Mouse (Mus musculus): ENCODE results near the gene Fbxl19.

Fbxl19 gene

DNA sequence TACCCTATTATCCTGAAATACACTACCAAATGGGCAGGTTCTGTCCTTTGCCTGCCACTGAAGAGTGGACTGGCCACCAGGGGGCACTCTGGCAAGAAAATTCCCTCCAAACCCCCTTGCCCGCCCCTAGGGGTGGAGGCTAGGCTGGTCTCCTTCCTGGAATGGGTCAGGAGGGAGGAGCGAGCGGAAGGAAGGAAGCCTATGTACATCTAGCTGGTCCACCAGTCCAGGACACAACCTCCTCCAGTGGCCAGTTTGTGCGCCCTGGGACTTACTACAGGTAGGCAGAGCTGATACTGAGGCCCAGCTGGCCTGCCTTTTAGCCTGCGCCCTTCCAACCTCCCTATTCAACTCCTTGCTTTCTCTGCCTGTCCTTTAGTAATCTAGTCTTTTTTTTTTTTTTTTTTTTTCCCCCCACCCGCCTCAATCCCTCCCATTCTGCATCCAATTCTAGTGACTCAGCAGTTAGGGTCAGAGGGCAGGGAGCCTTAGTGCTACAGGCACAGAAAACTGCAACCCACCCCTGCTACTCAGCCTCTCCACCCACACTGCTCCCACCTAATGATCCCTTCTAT lies 56.2 kb downstream of the Fbxl19 start, which contains the start of gene Hsd3b7:
Hsd3b7 (plus strand) TSS at position 170 of the 575 bp plus-strand sequence.
- CTCF ChIA-PET = interaction anchor here (0.5 to 1.2 kb wide), 7 partner anchors 8 to 159 kb away, joined by 3 to 12 read pairs (median 4); partner anchors contain the start of gene Kat8

DNA sequence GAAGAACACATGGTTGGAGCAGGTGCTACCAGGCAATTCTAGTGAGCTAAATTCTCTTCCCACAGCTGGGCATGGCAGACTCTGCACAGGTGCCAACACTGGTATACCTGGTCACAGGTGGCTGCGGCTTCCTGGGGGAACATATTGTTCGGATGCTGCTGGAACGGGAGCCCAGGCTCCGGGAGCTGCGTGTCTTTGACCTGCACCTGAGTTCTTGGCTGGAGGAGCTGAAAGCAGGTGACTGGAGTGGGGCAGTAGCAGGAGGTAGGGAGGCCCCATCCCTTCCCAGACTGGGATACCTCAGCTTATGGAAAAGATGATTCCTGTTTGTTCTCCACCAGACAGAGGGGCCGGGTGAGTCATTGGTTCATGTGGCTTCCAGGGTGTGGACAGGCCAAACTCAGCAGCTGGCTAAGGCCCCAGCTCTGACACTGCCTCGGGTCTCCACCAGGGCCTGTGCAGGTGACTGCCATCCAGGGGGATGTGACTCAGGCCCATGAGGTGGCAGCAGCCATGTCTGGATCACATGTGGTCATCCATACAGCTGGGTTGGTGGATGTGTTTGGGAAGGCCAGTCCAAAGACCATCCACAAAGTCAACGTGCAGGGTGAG lies 56.8 kb downstream of the Fbxl19 start:
- CTCF ChIA-PET = interaction anchor here (0.5 to 1.2 kb wide), 8 partner anchors 9 to 158 kb away, joined by 3 to 12 read pairs (median 6); partner anchors contain the start of gene Kat8

DNA sequence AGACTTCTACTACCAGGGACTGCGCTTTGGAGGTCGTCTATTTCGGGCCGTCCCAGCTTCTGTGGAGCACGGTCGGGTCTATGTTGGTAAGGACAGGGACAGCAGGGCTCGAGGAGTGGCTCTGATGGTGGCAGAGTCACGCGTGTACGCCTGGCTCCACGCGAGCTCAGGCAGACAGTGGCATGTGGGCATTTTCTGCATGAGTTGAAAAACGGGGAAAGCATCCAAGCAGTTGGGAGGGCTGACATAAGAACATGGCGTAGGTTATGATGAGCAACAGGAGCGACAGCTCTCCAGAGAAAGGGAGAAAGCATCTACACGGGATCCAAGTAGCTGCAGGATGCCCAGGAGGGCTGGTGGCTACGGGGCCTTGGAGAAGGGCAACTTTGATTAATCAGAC lies 58.0 kb downstream of the Fbxl19 start:
- CTCF ChIA-PET = no interaction called here

DNA sequence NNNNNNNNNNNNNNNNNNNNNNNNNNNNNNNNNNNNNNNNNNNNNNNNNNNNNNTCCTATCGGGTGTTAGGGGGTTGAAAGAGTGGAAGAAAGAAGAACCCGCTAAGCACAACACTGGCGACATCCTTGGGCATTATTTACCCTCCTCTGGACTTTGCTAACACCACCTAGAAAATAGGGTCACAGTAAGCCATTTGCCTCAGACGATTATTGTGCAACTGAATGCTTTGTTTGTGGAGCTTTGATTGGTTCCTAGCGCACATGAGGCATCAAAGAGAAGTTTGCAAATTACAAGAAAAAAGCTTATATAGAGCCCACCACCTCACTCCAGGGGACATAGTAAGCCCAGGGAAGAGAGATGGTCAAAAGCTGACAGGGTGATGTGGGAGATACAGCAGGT lies 64.5 kb downstream of the Fbxl19 start:
- CTCF ChIA-PET = interaction anchor here (0.6 kb wide), 1 partner anchor 66 kb away, joined by 3 read pairs; no protein-coding TSS in a partner anchor

DNA sequence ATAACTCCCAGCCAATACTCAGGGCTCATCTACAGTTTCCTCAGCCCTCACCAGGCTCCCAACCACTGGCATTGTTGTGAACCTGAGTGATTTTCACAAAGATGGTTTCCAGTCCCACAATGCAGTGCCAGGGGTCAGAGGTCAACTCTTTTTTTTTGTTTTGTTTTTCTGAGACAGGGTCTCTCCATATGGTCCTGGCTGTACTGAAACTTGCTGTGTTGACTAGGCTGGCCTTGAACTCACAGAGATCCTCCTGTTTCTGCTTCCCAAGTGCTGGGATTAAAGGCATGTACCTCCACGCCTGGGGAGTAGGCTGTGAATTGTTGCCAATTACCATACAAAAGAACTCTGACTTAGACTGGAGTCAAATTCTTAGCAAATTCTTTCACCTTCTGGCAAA lies 65.5 kb downstream of the Fbxl19 start:
- CTCF ChIA-PET = no interaction called here

DNA sequence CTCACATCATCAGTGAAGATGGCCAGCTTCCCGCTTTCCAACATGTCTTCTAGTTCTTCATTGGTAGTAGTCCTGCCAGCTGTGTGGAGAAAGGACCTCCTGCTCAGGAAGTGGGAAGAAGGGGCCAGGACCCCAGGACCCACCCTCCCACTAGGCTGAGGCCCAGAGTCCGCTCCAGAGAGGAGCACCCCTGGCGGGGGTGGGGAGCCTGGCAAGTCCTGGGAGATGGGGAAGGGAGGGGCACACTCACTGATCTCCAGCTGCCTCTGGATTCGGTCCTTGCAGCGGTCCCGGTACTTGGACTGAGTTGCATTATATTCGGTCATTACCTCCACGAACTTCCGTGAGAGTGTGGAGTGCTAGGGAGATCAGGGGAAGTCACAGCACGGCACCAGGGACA lies 66.3 kb downstream of the Fbxl19 start:
- CTCF ChIA-PET = no interaction called here

DNA sequence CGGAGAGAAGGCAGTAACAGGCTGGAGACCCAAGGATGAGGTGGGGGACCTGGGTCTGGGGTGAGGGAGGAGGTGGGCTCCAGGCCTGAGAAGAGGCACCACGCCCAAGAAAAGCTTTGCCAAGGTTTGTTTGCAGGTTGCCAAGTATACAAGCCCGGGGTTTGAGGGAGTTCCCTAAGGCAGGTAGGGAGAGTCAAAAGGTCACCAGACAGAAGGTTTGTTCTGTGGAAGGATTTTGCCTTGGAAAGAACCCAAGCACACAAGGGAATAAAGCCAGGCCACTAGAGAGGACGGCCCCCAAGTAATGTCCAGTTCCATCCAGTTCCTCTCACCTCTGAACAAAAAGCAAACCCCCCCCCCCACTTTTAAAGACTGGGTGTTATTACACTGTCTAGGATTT lies 66.9 kb downstream of the Fbxl19 start:
- CTCF ChIA-PET = no interaction called here

DNA sequence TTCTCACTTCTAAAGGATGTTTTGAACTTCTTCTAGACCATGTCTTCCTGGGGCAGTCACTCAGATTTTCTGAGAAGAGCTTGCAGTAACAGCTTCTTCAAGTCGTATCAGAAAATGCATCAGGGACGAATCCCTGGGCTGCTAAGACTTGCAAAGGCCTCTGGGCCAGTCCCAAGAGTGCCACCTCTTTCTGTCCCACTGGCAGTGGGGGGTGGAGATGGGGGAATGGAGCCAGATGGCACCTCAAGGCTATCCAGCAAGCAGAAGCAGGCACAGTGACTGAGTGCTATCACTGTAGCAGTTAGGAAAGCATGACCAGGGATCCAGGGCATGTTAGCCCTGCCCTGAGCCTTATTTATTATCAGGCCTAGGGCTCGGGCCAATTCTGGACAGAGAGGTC lies 67.9 kb downstream of the Fbxl19 start:
- CTCF ChIA-PET = no interaction called here

DNA sequence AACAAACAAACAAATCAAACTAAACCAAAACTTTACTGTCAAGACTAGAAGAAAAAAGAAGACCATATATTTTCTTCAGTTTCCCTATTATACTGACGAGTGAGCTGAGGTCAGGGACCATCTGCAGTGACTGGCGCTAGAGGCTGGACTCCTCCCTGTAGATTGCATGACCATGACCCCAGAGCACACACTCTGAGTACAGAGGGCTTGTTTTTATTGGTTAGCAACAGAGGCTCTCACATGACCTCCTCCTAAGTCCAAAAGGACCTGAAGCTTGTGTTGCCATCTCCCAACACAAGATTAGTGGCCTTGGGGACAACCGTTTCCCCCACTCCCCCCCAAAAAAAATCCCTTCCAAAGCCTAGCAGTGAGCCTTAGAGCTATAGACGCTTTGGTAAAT lies 69.5 kb downstream of the Fbxl19 start:
- CTCF ChIA-PET = no interaction called here

DNA sequence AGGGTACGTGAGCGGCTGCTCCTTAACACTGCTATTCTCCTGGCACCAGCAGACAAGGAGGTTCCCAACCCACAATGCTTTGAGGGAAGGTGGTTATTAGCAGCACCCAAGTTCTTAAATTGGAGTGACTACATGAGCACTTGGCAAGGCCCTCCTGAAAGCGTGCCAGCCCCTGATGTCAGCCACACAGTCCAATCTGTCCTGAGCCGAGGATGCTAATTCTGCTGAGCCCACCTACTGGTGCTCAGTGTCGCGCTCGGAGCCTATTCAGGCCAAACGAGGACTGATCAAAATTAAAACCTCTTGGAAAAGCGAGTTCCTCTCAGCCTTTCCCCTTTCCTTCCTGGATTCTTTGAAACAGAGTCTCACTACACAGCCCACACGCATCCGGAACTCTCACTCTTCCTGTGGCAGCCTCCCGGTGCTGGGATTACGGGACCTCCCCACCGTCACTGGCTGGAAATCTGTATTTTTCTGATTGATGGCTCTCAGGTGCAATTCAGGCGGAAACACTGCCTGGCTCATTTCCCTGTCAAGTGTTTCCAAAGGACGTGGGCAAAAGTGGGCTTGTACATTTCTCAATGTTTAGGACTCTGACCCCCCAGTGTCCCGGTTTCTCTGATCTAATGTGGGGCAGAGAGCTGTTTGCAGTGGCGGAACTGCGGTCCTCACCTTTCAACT lies 70.0 kb downstream of the Fbxl19 start:
- CTCF ChIA-PET = no interaction called here

DNA sequence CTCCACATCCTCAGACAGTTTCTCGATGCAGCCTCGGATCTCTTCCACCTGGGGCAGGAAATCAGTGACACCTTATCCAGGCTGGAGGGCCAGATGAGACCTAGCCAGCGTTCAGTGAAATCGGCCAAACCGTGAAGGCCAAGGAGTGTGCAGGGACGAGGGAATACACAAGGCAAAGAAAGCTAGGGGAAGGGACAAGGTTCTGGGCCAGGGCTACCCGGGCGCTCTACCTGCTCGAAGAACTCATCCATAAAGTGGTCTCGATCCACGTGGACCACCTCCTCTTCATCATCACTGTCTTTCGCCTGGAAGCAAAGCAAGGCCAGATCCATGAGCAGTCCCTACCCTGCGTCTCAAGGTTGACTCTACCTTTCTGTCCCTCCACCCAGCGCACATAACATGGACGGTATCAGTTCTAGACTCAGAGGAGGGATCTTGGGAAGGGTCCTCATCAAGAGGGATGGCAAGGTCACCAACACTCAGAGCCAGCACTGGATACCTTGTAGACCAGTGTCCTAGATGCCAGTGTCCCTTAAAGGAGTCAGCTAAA lies 70.8 kb downstream of the Fbxl19 start:
- CTCF ChIA-PET = no interaction called here

DNA sequence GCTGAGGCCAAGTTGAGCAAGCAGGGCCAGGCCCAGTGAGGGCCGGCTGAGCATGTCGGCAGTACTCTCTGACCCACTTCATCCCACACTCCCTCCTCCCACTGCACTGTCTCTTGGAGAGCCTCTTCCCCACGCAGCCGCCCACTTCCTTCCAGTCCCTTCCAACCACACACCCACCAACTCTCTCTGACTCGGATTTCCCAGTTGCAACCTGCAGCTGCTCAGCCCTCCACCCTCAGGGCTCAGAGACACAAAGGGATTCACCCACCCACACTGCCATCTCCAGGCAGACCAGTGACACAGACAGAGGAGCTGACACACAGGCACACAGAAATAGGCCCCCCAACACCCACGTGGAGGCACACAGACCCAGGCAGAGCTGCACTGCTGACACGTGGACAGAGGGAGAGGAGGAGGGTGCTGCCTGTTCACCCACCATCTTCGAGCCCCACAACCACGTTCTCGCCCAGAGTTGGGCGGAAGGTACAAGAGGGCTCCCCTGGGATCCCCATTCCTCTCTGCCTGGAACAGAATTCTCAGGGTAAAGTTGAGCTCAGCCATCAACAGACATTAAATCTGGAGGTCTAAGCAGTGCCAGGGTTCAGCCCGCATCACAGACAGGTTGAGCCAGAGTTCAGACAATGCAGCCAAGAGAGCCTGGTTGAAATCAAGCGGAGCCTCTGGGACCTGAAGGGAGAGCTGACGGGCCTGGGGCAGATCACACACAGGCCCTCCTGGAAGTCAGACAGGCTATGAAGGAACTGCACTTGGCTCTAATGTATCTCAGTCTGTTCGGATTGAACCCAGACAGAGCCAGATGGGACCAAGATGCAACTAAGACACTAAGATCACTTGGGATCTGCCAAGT lies 71.8 kb downstream of the Fbxl19 start:
- CTCF ChIA-PET = interaction anchor here (0.6 kb wide), 1 partner anchor 448 kb away, joined by 3 read pairs; no protein-coding TSS in a partner anchor

DNA sequence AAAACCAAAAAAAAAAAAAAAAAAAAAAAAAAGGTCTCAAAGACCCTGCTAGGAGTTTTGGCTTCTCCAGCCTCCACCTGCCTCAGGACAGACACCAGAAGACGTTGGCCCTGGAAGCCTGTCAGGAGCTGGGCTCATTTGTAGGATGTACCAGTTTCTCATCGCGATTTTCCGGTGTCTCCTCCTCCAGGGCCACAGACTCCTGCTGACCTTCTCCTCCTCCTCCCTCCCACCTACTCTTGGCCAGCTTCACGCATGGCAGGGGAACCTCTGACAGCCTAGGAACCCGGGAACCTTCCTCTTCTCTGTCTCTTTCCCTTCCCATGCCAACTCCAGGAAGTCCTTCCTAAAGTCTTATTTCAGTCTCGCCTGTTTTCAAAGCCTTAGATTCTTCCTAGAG lies 72.7 kb downstream of the Fbxl19 start:
- CTCF ChIA-PET = no interaction called here

DNA sequence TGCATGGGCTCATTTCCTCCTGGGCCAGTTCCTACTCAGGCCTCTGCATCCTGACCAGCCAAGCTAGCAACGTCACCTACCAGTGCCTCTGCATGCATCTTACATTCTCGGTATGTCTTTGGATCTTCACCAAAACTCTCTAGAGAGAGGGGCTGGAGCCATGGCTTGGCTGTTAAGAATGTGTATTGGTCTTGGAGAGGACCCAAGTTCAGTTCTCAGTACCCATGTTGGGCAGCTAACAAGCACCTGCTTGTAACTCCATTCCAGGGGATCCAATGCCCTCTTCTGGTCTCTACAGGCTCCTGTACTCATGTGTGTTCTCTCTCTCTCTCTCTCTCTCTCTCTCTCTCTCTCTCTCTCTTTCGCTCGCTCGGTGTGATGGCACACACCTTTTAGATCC lies 73.4 kb downstream of the Fbxl19 start:
- CTCF ChIA-PET = no interaction called here

Data from spleen, embryonic (tissue).